Mouse (Mus musculus) spleen, adult 18-20 months (tissue): Measurements from ENCODE around the gene Gigyf2.
A peak's percentile ranks its signal among the peaks of the same experiment; 100 is the strongest.

ENCODE experiments used
- DNase-seq, 2 experiments: peaks; one replicate each; pipeline ENCODE4 v3.0.0; 2022; ENCODE audit warnings: mixed read lengths in 2 of 2

Gene Gigyf2

DNA sequence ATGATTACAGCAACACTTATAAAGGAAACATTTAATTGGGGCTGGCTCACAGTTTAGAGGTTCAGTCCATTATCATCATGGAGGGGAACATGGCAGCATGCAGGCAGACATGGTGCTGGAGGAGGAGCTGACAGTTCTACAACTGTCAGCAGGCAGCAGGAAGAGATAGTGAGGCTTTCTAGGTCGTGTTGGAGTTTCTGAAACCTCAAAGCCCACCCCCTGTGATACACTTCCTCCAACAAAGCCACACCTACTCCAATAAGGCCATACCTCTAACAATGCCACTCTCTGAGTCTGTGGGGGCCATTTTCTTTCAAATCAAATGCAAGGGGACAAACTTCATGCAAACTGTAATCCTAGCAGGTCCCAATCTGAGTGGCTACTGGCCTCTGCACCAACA is 5.7 kb upstream of the Gigyf2 start:
- DNase-seq: no peak

DNA sequence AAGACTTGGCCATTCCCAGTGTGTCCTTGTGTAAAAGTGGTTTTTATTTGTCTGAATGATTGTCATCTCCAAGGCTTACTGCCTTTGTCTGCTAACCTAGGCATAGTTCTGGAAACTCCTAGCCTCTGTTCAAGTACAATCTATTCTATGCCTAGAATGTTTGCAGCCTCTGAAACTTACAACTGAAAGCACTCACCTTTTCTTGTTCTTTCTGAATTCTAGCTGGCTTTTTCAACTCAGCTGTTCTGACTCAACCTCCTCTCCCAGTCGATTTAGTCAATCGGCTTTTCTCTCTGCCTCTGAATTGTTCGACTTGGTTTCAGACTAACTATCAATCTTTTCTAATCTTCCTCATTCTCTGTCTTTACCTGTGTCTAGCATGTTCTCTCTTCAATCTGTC is 4.0 kb upstream of the Gigyf2 start:
- no peak for DNase-seq

DNA sequence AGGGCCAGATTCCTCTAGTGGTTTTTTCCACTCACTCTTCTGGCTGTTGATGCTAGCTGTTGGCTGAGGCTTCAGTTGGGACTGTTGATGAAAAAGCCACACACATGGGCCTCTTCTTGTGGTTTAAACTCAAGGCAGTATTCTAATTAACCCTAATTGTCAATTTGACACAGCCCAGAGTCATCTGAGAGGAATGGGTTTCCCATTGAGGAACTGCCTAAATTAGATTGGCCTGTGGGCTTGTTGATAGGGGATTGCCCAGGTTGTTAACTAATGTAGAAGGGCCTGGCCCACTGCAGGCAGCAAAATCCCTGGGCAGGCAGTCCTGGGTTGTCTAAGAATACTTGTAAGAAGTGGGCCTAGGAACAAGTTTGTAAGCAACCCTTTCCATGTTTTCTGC is 2.1 kb upstream of the Gigyf2 start:
- DNase-seq: no peak

DNA sequence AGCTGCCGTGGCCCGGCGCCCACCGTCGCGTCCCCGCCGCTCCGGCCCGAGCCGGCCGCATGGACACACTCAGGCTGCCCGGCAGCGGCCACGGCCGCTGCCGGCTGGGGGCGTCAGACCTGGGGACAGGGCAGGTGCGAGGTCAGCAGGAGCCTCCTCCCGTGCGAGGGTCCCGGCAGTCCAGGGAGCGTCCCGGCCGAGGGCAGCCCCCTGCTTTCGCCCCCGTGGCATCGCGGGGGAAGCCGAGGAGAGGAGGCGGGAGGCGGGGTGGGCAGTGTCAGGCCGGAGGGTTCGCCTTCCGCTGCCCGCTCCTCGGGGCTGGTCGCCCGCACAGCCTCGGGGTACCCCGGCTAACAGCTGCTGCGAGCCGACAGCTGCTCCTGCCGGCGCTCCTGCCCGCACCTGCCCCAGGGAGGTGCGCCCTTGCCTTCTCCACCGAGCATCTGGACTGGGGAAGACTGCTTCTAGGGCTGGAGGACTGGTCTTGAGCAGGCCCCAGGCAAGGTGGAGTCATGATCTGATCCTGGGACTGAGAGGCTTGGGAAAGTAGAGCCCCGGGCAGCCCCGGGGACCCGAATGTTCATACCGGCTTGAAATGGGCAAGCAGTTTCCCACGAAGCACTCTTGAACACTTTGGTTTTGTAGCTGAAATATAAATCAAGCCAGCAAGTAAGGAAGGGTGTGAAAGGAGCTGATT is 515 bp downstream of the Gigyf2 start:
- no peak for DNase-seq

DNA sequence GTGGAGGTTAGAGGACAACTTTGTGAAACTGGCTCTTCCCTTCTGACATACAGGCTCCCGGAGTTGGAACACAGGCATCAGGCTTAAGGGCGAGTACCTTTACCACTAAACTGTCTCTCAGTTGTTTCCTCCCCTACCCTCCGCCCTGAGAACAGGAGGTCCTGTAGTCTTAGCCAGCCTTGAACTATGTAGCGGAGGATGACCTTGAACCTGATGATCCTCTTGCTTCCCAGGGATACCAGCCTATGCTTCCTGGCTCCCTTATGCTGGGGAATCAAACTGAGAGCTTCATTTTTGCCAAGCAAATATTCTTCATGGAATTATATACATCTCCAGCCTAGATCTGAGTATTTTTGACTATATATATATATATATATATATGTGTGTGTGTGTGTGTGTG is 5.0 kb downstream of the Gigyf2 start:
- no peak for DNase-seq

DNA sequence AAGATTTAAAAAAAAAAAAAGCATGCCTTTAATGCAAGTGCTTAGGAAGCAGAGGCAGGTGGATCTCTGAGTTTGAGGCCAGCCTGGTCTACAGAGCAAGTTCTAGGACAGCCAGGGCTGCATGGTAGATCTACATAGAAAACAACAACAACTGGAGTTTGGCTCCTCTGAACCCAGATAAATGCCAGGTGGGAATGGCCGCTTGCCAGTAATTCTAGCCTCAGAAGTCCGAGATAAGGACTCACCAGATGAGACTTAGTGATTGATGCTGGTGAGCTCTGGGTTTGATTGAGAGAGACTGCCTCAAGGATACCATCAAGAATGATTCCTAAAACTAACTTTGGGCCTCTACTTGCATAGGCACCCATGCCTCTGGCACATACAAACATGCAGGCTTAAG is 23.8 kb downstream of the Gigyf2 start:
- DNase-seq: no peak

DNA sequence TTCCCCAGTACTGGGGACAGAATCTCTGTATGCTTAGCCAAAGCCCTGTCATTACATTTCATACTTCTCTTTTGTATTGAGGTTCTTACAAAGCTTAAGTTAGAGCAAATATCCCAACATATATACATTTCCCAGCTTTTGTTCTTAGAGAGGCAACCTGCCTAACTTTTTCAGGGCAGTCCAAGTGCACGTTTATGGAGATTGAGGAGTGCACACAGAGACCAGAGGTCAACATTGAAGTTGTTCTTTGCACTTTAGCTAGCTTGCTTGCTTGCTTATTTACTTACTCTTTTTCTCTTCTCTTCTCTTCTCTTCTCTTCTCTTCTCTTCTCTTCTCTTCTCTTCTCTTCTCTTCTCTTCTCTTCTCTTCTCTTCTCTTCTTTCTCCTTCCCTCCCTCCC is 33.5 kb downstream of the Gigyf2 start:
- no peak for DNase-seq

DNA sequence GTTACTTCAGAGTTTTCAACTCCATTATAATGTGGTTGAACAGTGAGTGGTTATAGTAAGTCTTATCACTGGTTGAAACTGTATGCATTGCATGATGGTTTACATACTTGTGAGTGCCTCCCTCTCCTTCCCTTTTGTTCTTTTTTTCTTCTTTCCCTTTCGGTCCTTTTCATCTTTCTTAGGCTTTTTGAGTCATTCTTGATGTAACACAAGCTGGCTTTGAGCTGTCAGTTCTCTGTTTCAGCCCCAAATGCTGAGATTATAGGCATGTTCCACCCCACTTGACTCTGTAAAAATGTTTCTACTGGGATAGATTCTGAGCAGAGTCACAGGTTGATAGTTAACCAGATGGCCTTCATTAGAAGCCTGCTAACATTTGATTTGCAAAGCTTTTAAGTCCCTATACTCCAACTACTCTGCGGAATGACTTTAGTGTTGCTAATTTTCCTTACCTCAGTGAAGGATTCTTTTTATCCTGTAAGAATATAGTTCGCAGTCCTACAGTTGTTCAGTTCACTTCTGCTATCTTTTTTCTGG is 51.3 kb downstream of the Gigyf2 start:
- no peak for DNase-seq

DNA sequence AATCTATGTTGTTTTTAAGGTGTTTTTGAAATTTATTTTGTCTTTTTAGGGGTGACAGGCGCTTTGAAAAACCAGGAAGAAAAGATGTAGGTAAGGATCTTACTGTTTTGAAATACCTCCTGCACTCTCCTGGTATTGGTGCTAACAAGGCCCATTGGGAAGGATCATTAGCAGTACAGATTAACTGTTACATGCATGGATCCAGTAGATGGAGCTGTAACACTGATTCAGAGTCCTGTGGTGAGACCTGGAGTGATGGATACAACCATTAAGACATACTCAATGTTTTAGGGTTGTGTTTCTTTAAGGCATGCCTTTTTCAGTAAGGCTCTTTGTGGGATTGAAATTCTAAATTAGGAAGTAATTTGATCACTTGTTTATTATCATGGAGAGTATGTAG is 53.1 kb downstream of the Gigyf2 start:
- DNase-seq: no peak

DNA sequence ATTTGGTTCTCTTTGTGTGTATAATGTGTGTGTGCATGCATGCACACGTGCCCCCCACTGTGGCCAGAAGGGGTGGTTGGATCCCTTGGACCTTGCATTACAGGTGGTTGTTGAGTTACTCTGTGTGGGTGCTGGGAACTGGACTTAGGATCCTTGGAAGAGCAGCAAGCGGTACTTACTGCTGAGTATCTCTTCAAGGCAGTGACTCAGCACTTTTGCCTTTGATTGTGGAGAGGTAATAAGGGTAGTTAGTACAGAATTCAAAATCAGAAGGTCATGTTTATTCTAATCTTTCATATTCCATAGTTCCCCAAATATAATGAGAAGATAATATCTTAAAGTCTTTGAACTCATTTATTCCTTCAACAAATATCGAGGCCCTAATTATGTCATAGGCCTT is 54.4 kb downstream of the Gigyf2 start:
- DNase-seq: no peak

DNA sequence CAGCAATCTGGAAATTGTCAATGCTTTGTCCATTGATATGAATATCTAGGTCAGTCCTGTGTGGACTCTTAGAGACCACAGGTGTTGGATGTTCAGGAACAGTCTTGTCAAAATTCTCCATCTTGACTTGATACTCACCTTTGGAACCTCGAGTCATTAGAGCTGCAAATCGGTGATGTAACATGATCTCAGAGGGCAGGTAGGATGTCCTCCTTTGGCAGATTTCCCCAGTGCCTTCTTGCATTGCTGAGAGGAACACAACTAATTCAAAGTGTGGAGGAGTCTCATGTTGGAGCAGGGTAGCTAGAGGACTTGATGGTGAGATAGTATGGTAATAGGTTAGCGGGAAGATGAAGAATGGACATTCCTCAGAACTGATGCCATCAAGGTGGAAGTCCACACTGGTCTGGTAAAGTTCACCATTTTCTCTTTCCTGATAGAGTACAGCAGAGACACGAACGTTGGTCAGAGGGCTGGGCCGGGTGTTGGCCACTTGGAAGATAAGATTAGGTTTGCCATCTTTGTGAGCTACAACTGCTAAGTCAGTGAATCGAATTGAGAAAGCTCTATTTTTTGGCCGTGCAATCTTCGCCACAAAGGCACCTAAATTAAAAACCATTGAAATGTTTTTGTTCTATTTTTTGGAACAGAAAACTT is 59.8 kb downstream of the Gigyf2 start:
- DNase-seq: no peak

DNA sequence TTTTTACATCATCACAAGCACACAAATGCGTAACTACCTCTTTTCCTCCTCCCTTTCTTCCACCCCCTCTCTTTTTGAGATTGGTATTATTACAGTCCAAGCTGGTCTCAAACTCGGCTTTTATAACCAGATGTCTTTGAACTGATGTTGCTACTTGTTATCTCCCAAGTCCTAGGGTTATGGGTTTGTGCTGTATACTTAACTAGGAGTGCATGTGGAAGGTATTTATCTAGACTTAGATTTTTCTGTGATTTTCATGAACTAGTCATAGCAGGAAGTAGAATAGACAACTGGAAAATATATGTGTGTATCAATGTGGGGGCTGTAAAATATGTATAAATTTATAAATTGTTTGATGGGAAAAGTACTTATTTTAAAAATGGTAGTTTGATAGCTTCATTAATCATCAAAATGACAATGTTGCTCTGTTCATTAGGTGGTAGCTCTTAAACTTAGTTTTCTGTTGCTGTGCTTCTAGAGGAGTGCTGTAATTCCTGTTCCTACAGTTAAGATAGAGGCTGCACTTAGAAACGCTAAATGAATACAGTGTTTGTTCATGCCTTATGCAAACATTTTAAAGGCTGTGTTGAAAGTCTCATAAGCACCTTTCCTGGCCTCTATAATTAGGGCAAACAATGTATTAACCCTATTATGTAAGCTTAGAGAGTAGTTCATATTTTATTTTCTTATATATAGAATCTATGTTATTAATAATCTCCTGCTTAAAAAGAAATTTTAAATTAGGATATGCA is 66.8 kb downstream of the Gigyf2 start:
- no peak for DNase-seq

DNA sequence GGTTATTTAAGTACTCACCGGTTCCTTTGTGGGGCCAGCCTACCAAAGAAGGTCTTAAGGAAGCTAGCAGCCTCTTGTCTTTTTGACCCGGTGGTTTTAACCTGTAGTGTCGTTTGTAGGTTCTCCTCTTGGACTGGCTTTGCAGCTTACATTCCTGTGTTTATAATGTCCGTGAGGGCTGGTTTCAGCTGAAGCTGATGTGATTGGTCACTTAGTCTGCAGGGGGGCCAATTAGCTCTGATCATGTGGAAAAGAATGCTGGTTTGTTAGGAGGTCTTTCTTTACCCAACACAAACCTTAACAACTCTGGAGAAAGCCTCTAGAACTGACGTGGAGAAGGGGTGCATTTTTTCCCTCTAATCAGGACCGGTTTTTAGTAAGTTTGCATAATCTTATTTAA is 67.8 kb downstream of the Gigyf2 start, which contains the start of gene Kcnj13:
Gene Kcnj13 (minus strand): TSS at position 136 of the 400 bp plus-strand sequence.
- DNase-seq: no peak

DNA sequence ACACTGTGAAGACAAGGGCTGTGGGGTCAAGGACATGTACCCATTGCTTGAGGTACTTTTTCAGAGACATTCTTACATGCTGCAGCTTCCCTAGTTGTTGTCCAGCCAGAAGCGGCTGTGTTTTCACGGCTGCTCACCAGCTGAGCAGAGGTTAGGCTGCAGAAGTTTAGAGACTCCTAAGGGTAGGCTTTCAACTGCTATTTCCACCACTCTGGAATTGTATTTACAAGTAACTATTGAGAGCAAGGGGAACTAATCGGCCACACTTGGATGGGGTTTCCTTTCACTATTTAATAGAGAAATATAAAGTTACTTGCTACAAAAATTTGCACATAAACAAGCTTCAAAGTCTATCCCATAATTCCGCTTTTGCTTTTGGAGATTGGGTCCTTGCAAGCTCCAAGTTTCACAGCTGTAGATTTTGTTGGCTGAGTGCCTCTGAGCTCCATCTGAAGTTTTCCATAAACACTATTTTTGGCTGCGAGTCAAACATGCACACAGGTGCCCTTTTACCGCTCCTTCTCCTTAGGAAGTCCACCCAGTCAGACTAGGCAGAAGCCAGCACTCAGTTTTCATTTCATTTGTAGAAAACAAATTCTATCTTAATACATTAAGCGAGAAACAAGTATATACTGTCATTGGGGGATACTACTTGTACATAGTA is 70.3 kb downstream of the Gigyf2 start:
- no peak for DNase-seq

DNA sequence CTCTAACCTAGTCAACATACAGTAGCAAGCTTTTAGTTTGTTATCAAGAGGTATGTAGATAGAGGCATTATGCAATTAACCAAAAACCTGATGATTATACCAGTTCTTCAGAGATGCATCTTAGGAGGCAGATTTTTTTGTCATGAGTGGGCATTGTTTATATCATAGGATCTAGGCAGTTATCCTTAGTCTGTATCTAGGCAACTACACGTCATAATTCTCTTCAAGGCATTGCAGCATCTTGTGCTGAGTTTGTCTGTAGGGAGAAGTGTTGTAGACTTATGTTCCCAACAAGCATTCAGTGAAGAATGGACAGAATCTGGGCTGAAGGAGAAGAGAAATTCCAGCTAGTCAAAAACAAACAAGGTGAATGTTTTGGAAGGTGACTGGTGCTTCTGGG is 77.9 kb downstream of the Gigyf2 start:
- no peak for DNase-seq

DNA sequence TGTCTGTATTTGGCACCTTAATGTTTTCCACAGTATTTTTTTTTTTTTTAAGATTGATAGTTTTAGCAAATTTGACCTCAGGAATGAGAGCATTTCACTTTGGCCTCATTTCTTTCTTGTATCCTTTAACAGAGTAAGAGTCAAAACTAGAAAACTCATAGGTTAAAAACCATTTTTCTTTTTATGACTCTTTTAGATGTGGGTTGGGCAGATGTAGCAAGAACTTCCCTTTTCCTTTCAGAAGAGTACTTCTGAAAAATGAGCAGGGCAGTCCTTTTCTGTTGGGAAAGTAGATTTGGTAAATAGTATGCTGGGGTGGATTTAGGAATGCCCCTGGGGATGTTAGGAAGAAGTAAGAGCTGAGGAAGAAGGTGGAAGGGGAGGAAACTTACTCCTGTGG is 79.2 kb downstream of the Gigyf2 start:
- DNase-seq: no peak

DNA sequence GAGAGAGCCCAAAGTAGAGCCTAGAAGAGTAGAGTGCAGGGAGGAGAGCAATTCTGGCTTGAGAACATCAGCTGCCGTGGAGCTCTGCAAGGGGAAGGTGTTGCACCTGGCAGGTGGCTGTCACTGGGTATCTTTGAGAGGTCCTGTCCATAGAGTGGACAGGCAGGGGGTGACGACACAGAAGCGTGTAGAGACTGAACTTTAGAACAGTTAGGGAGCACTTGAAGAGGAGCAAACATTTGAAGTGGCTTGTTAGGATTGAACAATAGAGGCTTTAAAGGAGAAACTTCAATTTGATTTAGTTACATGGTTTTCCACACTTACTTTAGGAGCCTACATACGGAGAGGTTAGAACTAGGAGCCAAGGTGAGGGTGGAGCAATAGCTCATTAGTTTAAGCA is 82.6 kb downstream of the Gigyf2 start:
- no peak for DNase-seq

DNA sequence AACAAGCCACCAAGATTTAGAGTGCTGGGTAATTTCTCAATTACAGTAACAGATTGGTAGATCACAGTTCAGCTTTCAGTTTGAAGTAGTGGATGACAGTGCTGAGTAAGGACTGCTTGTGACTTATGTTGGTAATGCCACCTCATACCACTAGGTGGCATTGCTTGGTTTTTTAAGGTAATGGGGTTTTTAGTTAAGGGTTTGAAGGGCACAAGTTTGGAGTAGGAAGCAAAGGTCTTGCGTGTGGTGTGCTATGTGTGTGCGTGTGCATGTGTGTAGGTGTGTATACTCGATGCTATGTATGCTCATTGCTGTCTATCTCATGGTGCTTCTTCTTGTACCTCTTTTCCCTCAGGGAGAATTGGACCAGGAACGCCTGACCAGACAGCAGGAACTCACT is 91.9 kb downstream of the Gigyf2 start:
- peak in 1 of 2 experiments; percentile 7 for DNase-seq

DNA sequence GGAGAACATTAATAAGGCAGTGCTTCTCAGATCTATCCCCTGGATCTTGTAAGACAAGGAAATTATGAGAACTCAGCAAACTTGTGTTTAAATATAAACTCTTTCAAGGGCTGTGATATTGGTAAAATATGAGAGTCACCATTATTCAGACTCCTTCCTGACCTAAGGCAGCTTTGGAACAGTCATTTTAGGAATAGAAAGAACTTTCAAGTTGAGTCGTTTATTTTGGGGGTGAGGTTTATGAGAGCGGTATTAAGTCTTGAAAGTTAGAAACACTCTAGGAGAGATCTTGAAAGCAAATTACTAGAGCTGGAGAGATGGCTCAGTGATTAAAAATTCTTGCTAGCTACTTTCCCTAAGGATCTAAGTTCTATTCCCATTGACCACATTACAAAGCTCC is 108.3 kb downstream of the Gigyf2 start:
- no peak for DNase-seq

DNA sequence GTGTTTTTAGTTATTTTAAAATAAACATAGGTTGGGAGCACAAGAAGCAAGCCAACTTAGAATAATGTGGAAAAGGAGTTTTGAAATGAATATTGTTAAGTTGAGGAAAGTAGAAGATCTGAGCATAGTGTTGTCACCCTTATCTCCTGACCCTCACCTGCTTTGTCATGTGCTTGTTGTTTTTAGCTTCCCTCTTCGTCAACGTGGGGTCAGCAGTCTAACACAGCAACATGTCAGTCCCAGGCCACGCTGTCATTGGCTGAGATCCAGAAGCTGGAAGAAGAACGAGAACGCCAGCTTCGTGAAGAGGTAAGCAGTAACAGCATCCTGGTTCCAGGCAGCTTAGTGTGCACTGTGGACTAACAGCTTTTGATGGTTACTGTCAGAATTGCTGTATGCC is 109.8 kb downstream of the Gigyf2 start:
- DNase-seq: no peak

DNA sequence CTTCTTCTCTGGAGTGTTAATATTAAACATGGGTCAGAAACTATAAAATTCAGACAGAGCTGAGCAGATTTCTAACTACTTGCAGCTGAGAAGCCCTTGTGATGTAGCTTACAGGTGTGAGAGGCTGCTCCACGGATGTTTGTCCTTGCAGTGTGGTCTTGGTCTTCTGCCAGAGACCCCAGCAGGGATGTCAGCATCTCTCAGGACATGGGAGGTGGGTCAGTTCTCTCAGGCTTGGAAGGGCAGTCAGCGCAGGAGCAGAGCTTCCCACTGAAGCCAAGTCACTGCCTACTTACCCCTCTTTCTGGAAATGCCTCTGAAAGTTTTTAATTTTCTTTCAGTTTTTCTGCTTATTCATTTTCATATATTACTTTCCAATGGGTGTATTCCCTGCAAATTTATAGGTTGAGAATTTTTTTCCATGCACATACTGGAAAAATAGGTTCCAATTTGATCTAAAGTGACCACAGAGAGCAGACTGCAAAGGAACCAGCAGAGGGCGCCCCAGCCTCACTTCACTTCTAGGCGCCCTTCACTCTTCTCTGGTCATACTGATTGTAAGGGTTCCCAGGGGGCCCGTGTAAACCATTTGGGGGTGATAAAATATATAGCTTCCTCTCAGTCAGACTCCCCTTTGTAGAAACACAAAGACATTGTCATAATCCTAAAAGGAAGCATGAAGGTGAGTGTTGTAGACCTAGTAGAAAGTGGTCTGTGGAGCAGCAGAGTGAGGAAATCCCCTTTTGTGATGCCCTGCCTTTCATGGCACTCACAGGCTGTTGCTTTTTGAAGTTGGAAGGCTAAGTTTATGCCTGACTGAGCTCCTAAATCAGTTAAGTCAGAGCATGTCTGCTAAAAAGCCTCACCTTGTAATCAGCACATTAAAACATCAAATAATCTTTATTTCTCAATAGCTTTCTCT is 120.6 kb downstream of the Gigyf2 start:
- peak; percentile 27 to 71 for DNase-seq

DNA sequence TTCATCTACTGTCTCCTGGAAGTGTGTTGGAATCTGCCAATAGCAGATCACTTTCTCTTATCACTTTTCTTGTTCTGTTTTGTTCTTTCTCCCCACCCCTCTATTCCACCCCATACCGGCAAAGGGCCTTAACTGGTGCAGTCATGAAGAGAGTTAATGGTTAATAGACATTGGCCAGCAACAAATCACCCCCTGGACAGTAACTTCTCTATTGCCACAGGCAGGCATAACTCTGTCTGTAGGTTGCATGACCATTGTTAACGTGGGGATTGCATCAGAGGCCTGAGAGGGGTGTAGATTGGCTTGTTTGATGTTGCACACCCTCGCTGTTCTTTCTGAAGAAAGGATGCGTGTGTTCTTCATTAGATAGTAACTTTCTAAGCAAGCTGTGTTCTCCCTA is 122.6 kb downstream of the Gigyf2 start:
- no peak for DNase-seq
